Mouse (Mus musculus) right cerebral cortex, adult 2 months (tissue): ENCODE measurements around the gene Pnck.

Experiments used
- DNase-seq, 2 experiments: peaks; one replicate each; pipeline ENCODE4 v3.0.0; 2021 to 2022; ENCODE audit warnings: low spot score in 2 of 2

Gene Pnck

DNA sequence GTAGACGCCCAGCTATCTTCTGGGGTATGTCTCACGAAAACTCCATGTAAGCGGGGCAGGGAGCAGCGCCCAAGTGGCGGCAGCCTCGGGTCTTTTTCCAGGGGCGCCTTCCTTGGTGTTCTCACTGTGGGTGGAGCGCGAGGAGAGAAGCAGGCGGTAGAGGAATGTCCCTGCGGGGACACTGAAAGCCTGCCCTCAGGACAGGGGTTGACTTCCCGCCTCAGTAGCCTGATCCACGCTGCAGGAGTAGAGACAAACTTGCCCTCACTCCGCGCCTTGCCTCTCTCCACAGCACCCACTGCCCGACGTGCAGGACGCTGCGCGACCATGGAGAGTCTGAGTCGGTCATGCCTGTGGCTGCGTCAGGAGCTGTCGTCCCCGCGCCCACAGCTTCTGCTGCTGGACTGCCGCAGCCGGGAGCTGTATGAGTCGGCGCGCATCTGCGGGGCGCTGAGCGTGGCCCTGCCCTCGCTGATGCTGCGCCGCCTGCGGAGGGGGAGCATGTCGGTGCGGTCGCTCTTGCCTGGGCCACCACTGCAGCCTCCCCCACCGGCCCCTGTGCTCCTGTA is 19.9 kb downstream of the Pnck start:
- no peak for DNase-seq

DNA sequence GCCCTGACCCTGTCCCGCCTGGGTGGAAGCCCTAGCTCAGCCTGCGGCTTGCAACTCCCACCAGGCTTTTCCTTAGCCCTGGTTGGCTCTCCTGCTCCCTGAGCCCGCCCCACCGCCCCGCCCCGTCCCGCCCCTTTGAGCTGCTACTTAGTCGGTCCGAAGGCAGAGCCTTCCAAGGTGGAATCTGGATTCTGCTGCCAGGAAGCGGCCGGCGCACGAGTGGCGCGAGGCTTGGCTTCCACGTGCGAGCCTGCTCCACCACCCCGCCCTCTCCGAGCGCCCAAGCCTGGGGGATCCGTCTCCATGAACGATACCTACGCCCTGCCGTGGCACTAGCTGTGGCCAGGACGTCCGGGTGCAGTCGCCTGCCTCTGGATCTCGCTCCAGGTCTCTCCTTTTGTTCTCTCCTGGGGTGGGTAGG is 20.7 kb downstream of the Pnck start, which contains the start of gene Dusp9:
TSS of gene Dusp9 (plus strand) at position 165 of the 421 bp plus-strand sequence.
- no peak for DNase-seq

DNA sequence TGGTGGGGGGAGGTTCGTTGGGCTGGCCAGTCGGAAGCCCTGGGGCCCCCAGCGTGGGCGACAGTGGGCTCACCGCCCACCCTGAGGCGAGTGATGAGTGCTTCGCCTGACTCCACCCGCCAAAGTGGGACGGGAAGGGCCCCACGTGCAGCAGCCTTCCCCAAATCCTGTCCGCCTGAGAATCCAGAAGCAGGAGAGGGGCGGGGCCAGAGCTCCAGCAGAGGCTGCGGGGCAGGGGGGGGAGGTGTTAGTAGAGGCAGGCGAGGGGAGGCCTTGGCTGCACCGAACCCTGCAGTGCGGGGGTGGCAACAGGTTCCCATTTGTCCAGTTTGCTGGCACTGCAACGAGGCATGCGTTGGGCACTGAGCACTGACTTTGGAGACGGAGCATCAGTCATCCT is 22.5 kb downstream of the Pnck start:
- no peak for DNase-seq

DNA sequence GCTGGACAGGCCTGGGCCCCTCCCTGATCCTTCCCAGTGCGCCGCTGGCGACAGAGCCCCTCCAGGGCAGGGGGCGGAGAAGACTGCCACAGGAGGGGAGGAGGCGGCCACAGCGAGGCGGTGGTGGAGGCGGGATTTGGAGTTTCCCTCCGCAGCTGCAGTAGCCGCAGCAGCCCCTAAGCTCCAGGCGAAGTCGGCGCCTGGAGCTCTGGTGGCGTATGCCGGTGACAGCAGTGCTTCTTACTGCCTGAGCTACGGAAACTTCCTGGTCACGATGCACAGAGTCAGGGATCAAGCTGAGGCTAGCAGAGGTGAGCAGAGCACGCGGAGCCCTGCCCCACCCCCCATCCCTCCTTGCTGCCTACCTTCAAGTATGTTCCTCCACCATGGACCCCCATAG is 24.5 kb downstream of the Pnck start:
- no peak for DNase-seq

DNA sequence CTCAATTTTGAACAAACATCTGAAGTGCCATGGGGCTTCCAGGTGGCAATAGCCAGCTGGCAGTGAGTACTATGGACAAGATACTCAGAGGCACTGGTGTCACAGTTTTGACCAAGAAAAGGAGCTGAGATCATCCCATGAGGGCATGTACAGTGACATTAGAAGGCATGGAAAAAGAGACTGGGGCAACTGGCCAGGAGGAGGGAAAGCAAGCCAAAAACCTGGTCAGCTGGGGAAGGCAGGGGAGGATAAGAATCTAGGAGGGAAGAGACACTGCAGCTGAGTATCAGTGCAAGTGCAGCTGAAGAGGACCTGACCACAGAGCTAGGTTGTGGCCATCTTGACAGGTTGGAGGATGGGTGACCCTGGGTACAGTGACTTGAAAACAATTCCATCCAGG is 32.9 kb downstream of the Pnck start:
- DNase-seq: no peak

DNA sequence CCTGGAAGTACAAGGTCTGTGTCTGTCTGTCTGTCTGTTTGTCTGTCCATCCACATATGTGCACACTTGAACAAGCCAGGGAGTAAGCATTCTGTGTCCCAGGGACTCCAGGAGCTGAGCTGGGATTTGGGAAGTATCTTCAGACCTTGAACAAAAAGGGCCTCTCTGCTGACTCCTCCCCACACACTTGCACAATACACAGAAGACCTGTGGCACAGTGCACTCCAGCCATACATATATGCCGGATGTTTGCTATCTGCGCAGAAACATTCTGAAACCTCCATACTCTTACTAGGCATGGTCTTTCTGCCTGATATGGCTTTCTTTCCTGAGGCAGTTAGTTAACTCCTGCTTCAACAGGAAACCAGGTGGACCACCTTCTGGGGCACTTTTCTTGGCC is 40.0 kb downstream of the Pnck start:
- no peak for DNase-seq

DNA sequence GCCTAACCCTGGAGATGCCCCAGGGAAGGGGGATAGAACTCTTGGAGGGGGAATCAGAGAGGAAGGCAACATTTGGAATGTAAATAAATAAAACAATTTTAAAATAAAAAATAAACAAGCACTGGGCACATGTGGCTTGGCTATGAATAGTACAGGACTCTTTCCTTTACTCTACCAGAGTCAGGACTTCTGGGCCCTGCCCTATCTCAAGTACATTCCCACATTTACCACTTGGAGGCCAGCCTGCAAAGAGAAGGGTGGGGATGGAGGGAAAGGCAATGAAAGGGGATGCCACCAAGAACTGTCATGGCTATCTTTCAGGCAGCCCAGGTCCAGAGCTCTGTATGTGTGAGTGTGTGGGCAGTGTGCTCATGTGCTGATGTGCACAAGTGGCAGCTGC is 40.5 kb downstream of the Pnck start:
- no peak for DNase-seq

DNA sequence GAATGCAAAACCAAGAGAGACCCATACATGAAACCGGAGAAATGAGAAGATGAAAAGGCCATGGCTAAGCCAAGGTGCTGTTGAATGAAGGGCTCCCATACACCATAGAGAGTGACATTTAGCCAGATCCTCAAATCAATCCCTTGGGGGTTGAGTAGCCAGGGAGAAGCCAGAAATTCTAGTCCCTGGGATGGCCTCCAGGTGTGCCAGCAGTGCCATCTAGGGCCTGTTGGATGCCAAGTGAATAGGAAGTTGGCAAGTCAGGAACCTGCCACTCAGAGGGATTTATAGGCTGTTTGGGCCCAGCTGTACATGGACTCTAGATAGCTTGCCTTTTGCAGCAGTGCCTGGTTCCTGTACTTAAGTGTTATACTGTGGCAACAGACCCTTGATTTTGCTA is 44.0 kb downstream of the Pnck start:
- no peak for DNase-seq

DNA sequence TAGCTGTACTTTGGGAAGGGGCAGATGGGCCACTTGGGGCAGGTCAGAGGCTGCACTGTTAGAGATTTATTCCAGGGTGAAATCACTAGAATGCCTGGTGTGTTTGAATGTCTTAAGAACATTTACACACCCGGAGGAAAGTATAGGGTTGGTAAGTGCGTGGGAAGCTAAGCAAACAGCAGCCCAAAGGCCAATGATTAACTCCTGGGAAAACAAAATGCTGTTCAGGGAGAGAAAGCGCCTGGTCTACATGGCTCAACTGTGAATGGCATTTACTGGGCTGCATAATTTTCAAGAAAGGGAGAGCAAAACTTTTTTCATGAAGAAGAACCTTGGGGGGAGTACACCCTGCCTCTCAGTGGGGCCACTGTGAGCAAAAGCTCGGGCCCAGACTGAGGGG is 46.3 kb downstream of the Pnck start:
- DNase-seq: no peak
